Mouse (Mus musculus): ENCODE measurements around the gene Parp11.

Parp11 gene

DNA sequence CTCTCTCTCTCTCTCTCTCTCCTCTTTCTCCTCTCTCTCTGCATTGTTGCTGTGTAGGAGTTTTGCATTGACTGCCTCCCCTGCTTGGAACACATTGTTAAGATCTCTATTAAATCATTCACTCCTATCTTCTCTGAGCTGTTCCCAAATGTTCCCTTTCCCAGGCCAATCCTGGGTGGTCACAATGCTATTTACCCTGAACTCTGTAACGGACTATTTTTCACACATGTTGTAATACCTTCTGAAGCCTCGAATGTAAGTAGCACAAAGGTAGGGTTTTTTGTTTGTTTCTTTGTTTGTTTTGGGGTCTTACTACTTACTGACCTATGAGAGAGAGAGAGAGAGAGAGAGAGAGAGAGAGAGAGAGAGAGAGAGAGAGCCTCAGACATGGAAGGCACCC, 2.2 kb downstream of the Parp11 start:
- no peak for DNase-seq (ENCODE audit: low spot score)

DNA sequence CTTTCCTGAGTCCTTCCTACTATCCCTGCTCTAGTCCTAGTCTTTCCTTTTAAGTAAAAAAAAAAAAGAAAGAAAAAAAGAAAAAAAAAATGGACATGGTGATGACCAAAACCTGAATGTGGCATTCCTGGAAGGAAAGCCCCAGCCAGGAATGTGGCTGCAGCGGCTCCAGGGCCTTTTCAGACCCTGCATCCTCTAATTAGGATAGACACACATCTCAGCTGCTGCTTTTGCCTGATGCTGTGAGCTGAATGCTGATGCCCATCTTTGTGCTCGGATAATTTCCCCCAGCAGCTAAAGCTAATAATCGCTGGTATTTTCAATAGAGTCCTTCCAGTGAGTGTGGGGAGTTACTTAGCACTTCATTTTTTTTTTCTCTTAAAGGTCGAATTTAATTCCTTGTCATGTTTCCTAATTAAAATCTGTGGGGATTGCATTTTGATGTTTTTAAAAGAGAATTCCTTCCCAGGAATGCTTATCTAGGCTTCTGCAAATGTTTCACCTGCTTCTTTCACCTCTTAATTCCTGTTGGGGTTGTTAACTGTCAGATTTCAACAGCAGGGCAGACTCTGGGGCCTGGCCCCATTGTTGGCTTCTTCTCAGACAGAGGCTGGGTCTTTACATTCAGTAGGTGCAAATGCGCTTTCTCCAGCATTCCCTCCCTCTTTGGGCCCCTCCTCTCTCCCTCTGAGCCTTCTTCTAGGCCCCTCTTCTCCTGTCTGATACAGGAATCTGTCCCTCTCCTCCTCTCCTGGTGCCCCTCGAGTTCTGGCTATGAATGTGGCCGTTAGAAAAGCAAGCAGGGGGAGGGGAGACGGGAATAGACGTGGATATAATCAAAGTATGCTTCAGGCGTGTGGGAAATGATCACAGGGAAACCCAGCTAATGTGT, 3.1 kb downstream of the Parp11 start:
- DNase-seq (ENCODE audit: low spot score): no peak

- DNase-seq (ENCODE audit: low spot score): peak; percentile 94
Measured at GRCm38 (mm10) chr6:127453407-127454343, 7.0 kb downstream of the Parp11 start.

DNA sequence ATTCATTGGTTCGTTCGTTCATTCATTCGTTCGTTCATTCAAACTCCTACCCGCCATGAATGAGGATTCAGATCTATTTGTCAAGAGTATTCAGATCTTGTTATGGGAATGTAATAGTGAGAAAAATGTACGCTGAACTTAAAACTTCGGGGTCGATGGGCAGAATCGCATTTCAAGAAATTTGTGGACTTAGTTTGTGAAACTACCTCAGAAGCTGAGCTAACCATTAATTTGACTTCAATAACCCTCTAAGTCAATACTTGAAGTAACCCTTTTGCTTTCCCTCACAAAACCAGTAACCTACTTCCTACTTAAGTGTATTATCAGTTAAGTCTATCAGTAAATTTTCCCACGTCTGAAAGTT, 7.7 kb downstream of the Parp11 start:
- no peak for DNase-seq (ENCODE audit: low spot score)

DNA sequence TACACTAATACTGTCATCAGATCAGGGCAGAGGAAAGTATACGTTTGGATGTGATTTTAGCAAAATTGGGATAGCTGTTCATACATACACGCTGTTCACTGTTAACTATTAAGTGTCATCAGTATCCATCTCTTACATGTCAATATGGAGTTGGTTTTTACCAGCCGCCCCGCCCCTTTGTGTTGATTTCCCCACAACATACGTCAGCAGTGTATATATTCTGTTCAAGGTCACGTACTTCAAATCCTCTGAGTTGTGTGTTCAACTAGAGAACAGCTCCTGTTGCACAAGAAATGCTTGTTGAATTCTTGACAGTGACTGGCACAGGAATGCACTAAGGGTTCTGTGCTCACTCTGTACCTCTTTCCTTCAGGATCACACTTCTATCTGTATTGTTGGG, 8.2 kb downstream of the Parp11 start:
- DNase-seq (ENCODE audit: low spot score): no peak

DNA sequence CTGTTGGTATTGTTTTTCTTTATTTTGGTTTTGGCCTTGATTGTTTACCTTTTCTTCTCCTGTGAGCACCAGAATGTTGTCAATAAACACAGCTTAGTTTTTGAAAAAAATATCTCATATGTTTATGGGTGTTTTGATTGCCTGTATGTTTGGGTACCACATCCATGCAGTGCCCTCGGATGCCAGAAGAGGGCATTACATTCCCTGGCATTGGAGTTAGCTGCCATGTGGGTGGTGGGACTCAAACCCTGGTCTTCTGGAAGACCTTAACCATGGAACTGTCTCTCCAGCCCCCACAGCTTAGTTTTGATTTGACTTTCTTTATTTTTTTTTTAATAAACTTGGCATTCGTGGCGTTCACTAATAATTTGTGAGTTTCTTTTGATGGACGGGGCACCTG, 8.8 kb downstream of the Parp11 start:
- no peak for DNase-seq (ENCODE audit: low spot score)

- DNase-seq (ENCODE audit: low spot score): no peak
Measured at GRCm38 (mm10) chr6:127456769-127457168, 10.1 kb downstream of the Parp11 start.

DNA sequence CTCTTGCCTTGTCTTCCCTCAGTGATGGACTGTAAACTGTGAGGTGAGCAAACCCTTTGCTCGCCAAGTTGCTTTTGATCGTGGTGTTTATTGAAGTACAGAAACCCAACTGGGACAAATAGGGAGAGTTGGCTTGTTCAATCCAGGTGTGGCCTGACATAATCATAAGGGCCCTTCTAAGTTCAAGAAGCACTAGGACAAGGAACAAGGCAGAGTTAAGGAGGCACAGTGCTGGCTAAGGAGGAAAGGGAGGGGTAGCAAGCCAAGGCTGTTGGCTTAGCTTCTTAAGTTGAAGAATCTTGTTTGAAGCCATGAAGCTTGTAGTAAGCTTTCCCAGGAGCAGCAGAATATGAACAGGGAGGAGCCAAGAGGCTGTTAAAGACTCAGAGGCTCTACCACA, 13.1 kb downstream of the Parp11 start:
- no peak for DNase-seq (ENCODE audit: low spot score)

- no peak for DNase-seq (ENCODE audit: low spot score)
Measured at GRCm38 (mm10) chr6:127461491-127461890, 14.9 kb downstream of the Parp11 start.

- DNase-seq (ENCODE audit: low spot score): no peak
Measured at GRCm38 (mm10) chr6:127462251-127462650, 15.6 kb downstream of the Parp11 start.

DNA sequence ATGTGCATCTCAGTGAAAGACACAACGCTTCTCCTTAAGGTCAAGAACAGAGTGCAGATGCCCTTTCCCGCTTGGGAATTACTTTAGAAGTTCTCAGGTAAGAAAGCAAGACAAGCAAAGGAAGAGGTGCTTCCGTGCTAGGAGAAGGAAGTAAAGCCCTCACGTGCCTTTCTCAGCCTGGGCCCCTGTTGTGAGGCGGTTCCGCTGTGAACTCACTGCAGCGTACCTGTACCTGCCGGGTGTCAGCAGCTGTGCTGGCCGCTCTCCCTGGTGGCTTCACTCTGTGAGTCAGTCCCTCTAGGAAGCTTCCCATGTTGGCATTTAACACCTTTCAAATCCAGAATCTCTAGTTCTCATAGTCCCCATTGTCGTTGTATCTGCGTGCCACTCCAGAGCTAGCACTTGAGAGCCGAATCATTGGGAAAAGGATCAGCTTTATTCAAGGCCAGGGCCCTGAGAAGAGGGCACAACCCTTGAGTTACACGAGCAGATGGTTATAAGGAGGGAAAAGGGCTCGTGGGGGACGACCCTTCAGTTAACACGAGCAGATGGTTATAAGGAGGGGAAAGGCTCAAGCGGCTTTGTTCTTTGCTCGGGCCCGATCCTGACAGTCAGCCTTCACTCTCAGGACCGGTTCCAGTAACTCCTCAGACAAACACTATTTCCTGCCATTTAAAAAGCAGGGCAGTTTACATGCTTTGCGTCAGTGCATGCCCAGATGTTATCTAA, 16.8 kb downstream of the Parp11 start:
- no peak for DNase-seq (ENCODE audit: low spot score)

GRCm38 (mm10) chr6:127464523-127464922, 17.9 kb downstream of the Parp11 start:
- no peak for DNase-seq (ENCODE audit: low spot score)

DNA sequence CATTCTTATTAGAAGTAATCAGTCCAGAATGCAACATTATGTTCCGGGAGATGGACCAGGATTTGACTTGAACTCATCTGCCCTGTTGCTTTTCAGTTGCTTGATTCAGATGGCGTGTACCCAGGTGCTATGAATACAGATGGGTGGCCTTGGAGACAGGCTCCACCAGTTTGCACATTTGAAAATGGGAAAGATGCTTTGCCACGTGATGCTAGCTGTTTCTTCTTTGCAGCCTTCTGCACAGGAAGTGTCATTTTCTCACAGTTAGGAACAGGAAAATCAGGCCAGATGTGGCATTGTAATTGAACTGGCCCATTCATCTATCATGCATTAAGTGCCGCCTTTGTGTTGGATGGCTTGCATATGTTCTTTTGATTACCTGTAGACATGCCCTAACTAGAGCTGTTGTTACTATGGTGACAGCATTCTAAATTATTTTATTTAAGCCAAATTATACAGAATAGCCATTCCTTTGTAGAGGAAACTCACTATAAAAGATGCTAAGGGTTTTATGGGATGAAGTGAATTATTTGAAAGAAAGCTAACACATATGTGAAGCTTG, 20.2 kb downstream of the Parp11 start:
- no peak for DNase-seq (ENCODE audit: low spot score)

GRCm38 (mm10) chr6:127472078-127472477, 25.4 kb downstream of the Parp11 start:
- DNase-seq (ENCODE audit: low spot score): no peak

- no peak for DNase-seq (ENCODE audit: low spot score)
Measured at GRCm38 (mm10) chr6:127473961-127474360, 27.3 kb downstream of the Parp11 start.

DNA sequence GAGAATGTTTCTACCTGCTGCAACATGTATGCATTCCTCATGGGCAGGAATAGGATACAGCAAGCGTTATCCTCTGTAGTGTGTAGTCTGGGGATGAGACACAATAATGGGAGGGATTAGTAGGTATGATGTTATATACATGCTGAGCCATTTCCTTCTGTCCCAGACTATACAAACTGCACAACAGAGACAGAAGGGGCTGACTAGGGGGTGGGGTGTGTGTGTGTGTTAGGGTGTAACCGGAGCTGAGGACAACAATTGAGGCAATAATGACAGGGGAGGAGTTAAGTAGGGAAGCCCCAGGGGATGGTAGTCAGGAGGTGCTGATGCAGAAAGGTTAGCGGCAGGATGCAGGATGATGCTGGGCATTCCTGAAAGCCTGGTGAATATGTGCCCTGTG, 28.6 kb downstream of the Parp11 start:
- no peak for DNase-seq (ENCODE audit: low spot score)

DNA sequence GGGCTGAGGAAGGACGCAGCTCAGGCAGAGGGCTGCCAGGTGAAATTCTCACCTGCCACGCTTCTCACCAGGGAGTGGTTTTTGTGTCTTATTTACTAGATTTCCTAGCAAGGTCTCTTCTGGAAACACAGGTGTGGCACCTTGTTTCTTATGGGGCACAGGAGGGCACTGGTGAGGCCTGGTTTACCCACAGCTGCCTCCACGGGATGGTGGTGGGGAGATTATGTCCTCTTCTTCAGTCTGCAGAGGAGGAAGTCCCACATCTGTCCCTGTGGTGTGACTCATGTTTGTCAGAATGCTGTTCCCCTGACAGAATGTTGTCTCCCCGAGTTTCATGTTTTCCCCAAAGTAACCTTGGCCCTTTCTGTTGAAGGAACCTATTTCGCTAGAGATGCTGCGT, 44.4 kb downstream of the Parp11 start:
- DNase-seq (ENCODE audit: low spot score): no peak

DNA sequence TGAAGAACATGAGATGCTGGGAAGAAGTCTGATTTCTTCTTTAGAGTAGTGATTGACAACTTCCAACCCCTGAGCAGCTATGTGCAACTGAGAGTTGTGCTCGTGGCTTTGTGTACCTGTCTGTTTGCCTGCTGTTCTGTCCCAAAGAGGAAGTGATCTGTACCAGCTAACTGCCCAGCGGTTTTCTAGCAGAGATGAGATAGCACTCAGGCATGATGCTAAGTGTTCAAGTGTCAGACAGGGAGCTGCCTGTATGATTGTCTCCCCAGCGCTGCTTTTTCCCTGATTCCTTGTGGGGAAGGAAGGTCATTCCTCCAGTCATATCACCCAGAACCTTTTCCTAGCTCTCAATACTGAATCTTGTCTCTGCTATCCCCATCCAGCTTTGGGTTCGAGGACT, 45.9 kb downstream of the Parp11 start:
- no peak for DNase-seq (ENCODE audit: low spot score)

DNA sequence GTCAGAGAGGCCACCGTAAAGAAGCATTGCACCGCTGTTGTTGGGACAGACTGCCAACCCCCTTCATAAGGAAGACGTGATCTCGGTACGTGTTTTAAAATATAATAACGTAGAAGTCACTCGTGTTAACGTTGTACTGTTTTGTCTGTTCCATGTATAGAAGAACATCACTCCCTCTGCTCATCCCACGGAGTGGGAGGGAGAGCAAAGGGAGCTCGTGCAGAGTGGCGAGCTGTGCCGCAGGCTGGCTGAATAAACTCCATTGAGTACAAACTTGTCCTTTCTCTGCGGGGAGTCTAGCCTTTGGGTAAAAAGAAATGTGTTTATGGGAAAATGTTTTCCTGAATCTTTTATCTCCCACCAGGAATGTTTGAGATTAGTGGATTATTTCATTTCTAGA, 47.1 kb downstream of the Parp11 start:
- DNase-seq (ENCODE audit: low spot score): peak; percentile 66

DNA sequence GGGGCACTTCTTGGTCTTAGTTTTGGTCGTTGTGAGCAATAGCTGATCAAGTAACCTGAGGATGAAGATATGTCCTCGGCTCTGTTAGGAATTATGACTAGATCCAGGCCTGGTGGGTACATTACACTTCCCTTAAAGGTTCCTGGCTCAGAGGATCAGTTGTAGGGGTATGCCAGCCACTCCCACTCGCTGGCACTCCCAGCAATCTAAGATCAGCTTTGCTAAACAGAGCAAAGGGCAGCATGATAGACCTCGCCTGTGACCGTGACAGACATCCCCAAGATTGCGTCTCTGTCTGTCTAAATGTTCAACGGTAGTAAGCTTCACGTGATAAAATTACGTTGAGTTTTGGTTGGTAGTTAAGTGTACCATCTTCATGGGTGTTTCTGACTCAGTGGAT, 47.7 kb downstream of the Parp11 start:
- no peak for DNase-seq (ENCODE audit: low spot score)

GRCm38 (mm10) chr6:127495251-127495650, 48.6 kb downstream of the Parp11 start:
- no peak for DNase-seq (ENCODE audit: low spot score)

DNA sequence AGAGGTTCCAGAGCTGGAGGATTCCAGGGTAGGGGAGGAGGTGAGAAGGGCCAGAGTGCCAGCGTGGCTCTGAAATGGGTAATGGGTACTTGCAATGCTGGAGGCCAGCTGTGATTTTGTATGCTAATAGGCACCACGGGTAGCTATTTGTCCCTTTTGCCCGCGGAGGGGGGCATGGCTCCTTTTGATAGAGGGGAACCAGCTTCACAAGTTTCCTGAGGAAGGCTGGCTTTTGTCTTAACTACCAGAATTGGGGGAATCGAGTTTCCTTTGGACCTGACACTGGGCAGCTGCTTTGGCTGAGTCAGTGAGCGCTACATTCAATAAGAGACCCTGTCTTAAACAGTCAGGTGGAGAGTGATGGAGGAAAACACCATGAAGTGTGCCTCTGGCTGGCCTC, 49.2 kb downstream of the Parp11 start:
- DNase-seq (ENCODE audit: low spot score): no peak

Data from testis, postnatal 14 days (tissue).